Mouse (Mus musculus) kidney, postnatal 4 days (tissue): Measurements from ENCODE around the gene Cltc.

Experiments used
- DNase-seq, 2 experiments: peaks; one replicate each; pipeline ENCODE4 v3.0.0; 2021; ENCODE audit warnings: mixed read lengths in 2 of 2

Gene Cltc

GRCm38 (mm10) chr11:86644553-86644952 is 112.8 kb downstream of the Cltc start:
- DNase-seq: no peak
